Mouse (Mus musculus): ENCODE measurements around the gene Chrnb1.

Chrnb1 gene

DNA sequence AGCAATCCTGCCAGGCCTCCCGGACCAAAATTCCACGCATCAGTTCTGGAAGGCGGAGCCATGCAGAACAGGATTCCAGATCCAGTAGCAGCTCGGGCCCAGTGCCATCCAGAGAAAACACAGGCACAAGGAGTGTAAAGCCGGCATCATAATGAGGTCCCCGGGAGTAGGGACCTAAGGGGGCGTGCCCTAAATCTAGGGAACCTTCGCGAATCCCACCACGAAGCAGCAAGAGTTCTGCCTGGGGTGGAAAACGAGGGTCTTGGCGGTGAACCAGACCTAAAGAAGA, 8.9 kb upstream of the Chrnb1 start:
- no peak for DNase-seq (ENCODE audit: low spot score)

DNA sequence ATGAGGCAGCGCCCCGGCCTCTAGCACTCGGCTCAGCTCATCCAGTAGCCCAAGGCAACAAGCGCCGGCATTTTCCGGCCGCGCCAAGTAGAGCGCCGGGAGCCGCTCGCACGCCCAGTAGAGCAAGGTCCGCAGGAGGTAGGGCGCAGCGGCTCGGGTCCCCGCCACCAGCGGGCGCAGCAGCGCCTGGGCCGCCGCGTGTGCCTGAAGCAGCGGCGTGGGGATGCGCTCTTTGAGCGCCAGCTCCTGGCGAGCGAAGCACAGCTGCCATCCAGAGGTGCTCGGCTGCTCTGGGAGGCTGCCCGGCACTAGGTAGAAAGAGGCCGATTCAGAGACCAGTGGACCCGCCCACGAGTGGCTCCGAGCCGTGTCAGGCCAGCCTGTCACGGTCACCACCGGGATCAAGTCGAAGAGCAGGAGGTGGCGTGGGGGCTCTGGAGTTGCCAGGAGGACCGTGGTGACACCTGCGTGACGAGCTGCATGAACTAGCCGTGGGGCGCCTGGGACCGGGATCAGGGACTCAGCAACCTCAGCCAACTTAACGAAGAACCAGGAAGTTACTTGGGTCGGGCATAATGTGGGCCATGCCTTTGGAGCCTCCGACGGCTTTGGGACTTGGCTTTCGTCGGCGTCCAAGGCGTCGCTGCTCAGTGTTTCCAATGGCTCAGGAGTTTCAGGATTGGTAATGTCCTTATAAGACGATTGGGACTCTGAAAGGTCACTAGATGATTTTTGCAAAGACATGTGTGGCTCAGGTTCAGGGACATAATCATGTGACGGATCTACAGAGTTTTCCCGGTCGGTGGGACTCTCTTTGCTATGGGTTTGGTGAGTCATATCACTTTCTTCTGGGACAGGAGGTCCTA, 8.3 kb upstream of the Chrnb1 start:
- peak; percentile 38 for DNase-seq (ENCODE audit: low spot score)

DNA sequence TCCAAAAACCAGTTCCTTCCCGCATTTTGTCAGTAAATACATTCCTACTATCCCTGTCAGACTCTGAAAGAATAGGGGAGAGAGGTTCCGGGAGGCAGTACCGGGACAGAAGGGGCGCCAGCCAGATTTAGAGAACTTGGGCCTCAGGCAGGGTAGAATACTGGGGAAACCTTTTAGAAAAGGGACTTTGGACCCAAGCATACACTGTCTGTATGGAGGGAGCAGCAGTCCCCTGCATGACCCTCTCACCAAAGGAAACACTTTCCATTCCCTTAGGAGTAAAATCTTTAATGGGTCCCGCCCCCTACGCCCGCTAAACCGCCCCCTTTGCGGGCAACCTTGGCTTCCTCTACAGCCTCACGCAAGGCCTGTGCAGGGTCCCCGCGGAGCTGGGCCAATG, 7.6 kb upstream of the Chrnb1 start:
- DNase-seq (ENCODE audit: low spot score), result no peak

DNA sequence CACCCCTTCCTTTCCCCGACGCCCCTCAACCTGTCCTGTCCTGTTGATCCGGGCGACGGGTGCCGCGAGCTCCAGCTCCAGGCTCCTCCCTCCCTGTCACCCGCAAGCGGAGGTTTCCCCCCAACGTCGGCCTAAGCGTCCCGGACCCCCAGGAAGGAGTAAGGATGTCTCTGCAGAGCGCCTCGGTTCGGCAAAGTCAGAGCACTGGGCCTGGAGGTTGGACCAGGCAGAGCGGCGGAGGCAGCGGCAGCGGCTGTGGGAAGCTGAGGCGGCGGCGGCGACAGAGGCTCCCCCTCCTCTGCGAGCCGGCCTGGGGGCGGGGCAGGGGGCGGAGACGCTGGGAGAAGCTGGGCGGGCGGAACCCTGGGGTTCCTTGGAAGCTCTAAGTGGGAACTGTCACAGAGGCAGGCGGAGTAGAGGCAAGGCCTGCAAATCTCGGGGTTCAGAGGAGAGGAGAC, 6.9 kb upstream of the Chrnb1 start:
- DNase-seq (ENCODE audit: low spot score), result no peak

DNA sequence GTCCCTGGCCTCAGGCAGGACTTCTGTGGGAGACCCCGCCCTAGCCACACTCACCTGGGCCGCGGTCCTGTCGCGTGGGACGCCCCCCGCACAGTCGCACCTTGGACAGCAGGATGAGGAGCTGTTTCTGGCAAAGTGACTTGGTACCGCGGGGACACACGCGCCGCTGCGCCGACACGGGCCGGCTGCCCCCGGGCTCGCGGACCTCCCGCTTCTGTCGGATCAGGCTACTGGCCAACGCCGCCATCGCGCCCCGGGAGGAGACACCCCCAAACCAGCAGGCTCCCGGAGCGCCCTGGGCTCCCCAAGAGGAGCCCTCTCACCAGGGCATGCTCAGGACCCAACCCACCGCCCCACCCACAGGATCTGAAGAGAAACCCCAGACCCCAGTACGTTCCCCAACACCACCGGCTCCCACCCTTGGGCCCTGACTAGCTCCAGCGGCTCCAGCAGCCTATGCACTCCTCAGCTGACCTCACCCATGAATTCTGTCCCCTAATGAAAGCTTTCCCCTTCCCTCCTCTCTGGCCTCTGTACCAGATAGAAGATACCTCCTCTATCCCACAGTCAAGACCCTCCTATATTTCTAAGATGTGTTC, 5.7 kb upstream of the Chrnb1 start, which contains the start of gene Fgf11:
TSS of gene Fgf11 (minus strand) at position 479 of the 599 bp plus-strand sequence.
- no peak for DNase-seq (ENCODE audit: low spot score)

DNA sequence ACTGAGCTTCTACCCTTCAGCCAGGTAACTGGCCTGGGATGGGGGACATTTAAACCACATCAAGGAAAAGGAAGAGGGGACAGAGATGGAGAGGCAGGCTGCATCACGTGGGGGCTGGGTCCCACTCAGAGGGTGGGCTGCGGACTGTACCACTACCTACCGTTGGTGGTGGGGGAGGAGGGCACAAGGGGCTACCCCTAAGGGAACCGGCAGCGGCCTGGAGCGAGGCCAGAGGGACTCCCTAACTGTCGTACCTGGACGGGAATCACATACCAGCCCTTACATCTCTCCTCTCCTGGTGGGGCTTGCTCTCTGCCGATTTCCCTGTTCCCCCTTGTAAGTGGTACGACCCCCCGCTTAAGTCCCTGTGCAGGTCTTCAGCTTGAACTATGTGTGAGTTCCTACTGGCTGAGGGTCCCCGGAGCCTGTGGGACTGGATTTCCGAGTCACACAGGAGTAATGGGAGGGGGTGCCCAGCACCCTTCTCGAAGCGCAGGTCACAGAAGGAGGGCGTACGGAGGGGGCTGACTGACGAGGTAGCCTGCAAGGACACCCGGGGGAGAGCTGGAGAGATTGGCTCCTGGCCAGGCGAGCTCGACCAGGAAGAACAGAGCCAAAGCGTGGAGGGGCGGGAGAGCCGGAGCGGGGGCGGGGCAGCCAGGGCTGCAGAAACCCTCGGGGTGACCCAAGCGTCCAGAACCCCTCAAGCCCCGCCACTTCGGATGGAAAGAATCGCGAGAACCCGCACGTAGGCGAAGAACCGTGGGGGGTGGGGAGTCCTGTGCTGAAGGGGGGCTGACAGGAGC, 4.9 kb upstream of the Chrnb1 start:
- DNase-seq (ENCODE audit: low spot score), result no peak

DNA sequence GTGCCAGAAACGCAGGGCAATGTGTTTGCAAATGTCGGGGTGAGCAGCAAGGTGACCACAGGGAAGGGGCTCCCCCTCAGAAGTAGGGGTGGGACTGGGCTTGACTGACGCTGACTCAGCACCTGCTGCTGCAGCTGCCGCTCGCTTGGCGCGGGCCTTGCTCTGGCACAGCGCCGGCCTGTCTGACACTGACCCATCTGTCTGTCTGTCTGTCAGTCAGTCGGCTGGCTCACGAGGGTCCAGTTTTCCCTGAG, 4.3 kb upstream of the Chrnb1 start:
- no peak for DNase-seq (ENCODE audit: low spot score)

DNA sequence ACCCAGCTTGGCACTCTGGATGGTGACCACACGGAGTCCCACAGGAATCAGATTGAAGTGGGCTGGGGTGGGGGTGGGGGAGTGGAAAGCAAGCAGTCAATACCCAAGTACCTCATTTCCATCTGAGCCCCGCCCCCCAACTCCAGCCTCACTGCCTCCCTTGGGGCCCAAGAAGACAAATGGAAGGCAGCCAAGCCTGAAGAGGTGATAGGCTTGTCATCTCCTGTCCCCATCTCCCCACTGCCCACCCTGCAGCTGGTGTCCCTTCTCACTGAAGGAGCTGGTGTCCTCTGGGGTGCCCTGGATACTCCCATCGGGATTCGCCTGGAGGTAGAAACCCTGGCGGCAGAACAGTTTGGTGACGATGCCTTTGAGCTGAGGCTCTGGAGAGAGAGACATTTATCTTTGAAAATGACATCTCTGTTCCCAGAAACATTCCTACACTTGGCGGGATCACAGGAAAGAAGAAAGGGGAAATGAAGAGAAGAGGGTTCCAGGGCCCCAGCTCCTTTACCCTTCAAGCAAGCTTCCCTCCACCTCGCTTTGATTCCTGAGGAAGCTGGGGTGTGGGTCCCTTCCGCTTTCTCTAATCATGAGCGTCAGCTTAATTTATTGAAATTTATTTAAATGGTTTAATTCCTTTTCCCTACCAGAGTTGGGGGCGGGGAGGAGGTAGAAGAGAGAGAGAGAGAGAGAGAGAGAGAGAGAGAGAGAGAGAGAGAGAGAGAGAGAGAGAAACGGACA, 3.8 kb upstream of the Chrnb1 start:
- DNase-seq (ENCODE audit: low spot score), result no peak

DNA sequence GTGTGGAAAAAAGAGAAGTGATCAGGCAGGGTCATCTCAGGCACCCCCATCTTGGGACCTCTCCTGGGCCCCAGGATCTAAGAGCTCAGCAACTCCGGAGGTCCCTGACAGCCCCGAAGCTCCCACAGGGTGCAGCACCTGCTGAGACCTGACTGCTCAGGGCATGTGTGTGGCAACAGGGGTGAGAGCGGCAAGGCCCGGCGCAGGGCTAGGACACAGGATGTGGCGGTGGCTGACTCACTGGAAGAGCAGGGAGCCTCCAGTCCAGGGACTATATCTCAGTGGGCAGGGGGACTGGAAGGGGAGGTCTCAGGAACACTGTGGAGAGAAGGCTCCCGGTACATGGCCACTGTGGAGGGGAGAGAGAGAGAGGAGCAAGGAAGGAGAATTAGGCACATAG, 2.2 kb upstream of the Chrnb1 start:
- DNase-seq (ENCODE audit: low spot score), result no peak

DNA sequence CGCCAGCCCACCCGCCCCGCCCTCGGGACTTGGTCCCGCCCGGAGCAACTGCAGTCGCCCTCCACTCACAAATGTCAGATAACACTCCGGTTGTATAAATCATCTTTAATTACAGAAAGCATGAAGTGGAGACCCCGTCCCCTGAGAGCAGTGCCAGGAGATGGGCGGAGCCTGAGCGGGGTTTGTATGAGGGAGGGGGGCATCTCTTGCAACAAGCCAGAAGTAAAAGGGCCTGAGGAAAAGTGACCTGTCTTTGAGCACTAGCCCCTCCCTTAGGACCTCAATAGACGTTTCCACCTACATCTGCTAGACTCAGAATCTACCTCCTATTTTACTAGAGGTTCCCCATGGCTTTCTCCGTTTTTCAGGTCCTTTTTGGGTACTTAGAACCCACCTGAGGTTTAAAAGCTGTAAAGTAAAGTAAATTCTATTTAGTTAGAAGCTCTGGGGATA, 266 bp upstream of the Chrnb1 start:
- DNase-seq (ENCODE audit: low spot score), result no peak

DNA sequence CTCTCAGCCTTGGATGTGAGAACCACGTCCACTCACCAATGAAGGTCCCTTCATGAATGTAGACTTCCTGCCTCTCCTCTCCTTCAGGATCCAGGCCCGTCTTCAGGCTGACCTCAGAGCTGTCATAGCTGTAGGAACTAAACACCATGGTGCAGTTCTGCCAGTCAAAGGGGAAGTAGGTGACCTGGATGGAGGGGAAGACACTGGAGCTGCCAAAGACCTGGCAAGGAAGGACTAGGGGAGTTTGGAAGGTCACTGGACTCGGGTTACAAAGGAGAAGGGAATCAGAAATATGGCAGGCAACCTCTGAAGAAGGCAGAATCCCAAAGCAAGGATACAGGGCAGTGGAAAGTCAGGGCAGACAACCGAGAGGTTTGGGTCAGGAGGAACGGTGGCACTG, 2.3 kb downstream of the Chrnb1 start:
- DNase-seq (ENCODE audit: low spot score), result no peak

DNA sequence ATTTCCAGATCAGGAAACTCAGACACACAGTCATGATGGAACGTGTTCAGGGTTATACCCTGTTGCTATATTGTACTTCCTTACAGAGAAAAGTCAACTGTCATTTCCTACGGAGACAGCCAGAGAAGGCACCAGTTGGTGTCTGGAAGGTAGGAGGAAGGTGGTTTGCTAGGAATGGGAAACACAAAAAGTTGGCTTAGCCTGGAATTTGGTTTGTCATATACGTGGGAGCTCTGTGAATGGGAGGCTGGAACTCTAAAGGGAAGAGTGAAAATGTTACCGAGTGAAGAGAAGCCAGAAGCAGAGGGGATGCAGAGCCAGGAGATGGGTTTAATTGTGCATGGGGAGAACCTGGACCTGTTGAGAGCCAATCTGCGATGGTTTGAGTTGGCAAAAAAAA, 4.3 kb downstream of the Chrnb1 start:
- no peak for DNase-seq (ENCODE audit: low spot score)

DNA sequence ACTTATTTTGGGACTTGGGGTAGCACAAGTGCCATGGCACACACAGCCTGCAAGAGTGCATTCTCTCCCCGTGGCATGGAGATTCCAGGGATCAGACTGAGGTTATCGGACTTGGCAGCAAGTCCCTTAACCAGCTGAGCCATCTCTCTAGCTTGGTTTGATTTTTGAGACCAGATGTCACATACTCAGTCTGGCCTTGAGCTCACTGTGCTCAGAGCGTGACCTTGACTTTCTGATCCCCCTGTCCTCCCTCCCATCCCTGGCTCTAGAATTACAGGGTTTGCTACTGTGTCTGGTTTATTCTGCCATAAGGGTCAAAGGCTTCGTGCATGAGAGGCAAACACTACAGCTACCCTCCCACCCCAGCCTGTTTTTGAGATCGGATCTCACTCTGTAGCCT, 6.3 kb downstream of the Chrnb1 start:
- DNase-seq (ENCODE audit: low spot score), result no peak

DNA sequence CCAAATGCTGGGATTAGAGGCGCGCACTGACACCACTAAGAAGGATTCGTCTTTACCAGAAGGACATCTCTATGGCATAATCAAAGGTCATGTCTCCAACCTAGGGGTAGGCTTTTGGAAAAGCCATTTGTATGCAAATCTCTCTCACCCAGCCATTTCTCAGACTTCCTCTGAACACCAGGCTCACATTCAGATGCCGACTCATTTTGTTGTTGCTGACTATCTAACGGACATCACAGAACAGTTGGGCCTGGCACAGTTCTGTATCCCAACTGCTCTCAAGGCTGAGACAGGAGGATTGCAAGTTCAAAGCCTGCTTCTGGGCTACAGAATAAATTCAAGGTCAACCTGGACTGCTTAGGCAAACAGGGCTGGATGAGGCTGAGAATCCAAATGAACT, 8.4 kb downstream of the Chrnb1 start:
- DNase-seq (ENCODE audit: low spot score), result no peak

DNA sequence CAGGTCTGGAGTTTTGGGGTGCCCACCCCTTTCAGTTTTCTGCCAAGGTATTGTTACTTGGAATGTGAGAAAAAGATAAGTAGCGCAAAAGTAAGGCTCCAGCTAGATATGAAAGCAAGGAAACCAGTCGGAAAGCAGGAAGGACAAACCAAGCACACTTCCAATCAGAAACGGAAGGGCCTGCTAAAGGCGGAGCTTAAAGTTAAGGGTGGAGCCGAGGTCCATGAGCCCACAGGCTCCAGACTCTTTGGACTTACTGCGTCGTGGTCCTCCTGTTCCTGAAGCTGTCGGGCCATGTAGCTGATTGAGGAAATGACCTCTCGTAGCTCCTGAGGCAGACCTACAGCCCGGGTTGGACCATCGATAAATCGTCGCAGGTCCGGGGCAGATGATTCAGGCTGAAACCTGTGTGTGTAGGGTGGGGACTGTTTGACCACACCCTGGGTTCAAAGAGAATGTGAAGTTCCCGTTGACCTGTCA, 10.9 kb downstream of the Chrnb1 start:
- peak; percentile 75 for DNase-seq (ENCODE audit: low spot score)

DNA sequence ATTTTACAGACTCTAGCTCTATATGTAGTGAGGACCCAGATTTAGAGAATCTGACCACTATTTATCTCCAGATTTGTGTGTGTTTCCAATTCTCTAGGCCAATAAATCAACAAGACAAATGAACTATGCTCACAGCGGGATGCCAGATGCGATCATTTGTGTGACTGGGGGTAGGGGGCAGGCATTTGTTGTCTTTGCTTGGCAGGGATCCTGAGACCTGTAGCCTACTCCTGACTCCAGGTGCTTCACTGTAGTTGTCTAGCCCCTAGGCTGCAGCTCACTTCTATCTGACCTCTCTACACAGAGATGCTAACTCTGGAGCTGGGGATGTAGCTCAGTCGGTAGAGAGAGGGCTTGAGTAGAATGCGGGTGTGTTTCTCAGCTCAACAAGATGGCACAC, 13.9 kb downstream of the Chrnb1 start:
- DNase-seq (ENCODE audit: low spot score), result no peak

DNA sequence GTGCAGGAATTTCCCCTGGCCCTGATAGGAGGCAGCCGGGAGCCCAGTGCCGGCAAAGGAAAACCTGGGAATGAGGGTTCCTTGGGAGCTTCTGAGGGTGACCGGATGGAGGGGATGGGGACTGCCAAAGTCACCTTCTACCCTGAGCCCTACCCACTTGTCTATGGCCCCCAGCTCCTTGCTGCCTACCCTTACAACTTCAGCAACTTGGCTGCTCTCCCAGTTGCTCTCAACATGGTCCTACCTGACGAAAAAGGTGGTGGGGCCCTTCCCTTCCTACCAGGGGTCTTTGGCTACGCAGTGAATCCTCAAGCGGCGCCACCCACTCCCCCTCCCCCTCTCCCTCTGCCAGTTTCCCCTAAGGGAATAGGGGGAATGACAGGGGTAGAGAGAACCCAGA, 16.8 kb downstream of the Chrnb1 start:
- DNase-seq (ENCODE audit: low spot score), result no peak

DNA sequence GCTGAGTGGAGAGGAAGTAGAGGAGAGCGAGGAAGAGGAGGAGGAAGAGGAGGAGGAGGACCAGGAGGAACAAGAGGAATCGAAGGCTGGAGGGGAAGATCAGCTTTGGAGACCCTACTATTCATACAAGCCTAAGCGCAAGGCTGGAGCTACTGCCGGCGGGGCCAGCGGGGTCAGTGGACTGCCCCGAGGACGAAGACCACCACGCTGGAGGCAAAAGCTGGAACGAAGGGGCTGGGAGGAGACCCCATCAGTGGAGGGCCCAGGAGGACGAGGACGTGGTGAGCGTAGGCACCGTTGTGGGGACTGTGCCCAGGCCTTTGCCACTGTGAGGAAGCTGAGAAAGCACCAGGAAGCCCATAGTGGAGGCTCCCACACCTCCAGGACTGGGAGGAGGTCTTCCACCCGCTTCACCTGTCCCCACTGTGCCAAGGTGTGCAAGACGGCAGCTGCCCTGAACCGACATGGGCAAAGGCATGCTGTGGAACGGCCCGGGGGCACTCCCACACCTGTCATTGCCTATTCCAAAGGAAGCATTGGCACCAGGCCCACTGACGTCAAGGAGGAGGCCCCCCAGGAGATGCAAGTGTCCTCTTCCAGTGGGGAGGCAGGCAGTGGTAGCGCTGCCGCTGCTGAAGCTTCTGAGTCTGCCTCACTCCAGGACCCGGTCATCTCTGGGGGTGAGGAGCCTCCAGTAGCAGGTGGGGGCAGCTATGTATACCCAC, 17.3 kb downstream of the Chrnb1 start:
- DNase-seq (ENCODE audit: low spot score), result no peak

DNA sequence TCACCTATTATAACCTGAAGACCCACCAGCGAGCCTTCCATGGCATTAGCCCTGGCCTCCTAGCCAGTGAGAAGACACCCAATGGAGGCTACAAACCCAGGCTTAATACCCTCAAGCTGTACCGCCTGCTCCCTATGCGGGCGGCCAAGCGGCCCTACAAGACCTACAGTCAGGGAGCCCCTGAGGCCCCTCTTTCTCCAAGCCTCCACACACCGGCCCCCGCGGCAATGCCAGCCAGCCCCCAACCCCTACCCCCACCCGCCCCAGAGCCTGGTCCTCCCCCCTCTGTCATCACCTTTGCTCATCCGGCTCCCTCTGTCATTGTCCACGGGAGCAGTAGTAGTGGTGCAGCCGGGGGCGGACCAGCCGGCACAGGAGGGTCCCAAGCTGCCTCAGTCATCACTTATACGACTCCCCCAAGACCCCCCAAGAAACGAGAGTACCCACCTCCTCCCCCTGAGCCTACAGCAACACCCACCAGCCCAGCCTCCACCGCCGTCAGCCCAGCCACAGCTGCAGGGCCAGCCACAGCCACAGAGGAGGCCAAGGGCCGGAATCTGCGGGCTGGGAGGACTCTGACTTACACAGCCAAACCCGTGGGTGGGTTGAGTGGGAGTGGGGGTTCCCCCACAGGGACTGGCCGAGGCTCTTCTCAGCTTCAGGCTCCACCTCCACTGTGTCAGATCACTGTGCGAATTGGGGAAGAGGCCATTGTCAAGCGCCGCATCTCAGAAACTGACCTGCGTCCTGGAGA, 18.1 kb downstream of the Chrnb1 start:
- DNase-seq (ENCODE audit: low spot score), result no peak

DNA sequence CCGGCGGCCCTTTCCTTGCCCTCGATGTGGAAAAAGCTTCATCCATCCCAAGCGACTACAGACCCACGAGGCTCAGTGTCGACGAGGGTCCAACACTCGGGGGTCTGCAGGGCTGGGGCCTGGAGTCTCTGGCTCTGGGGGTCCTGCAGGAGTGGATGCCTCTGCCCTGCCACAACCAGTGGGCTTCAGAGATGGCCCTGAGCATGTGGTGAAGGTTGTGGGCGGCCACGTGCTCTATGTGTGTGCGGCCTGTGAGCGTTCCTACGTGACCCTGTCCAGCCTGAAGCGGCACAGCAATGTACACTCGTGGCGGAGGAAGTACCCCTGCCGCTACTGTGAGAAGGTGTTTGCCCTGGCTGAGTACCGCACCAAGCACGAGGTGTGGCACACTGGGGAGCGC, 19.3 kb downstream of the Chrnb1 start:
- no peak for DNase-seq (ENCODE audit: low spot score)

DNA sequence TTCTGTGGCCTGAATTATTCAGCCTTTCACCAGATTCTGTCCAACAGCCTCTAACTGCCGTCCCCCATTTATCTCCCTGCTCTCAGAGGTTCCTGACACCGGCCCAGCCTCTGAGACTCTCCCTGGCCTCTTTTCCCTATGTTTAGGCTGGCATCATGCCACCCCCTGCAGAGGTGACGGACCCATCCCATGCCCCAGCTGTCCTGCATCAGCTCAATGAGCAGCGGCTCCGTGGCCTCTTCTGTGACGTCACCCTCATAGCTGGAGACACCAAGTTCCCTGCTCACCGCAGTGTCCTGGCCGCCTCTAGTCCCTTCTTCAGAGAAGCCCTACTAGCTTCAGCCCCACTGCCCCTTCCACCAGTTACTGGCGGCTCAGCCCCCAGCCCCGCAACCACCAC, 20.0 kb downstream of the Chrnb1 start:
- DNase-seq (ENCODE audit: low spot score), result no peak
